Mouse (Mus musculus) lung, embryonic 16.5 days (tissue): ENCODE results near the gene Uqcr11. TPM values are rescaled to one million over a fixed set of nuclear protein-coding genes. Genes with fewer than 3 reads are reported as not detected.

ENCODE experiments used
- ATAC-seq: fragments of 200-750 bp; cut with Nextera tagmentation; 2 replicates; pipeline ENCODE4 v1.8.0; 2017; ENCODE audit warnings: low read depth, mild to moderate bottlenecking, moderate library complexity
- H3K27ac ChIP-seq: fragments of 300-500 bp; sonication (generic); 2 replicates; pipeline ENCODE4 v1.5.1; 2014; ENCODE audit warnings: mild to moderate bottlenecking, control low read depth, low read length
- H3K27me3 ChIP-seq: fragments of 300-500 bp; sonication (generic); 2 replicates; pipeline ENCODE4 v1.6.1; 2014; ENCODE audit warnings: low read depth, low read length, mixed read lengths; ENCODE audit not compliant: control insufficient read depth, insufficient read depth
- H3K36me3 ChIP-seq: fragments of 300-500 bp; sonication (generic); 2 replicates; pipeline ENCODE4 v1.6.1; 2014; ENCODE audit warnings: low read length; ENCODE audit not compliant: control insufficient read depth, insufficient read depth
- H3K4me1 ChIP-seq: fragments of 300-500 bp; sonication (generic); replicated peaks from 2 replicates; pipeline ENCODE4 v1.6.1; 2014; ENCODE audit warnings: low read length, mixed read lengths; ENCODE audit not compliant: control insufficient read depth, insufficient read depth
- H3K4me2 ChIP-seq: fragments of 300-500 bp; sonication (generic); 2 replicates; pipeline ENCODE4 v1.6.1; 2014; ENCODE audit warnings: low read depth, low read length, control low read depth
- H3K4me3 ChIP-seq: fragments of 300-500 bp; sonication (generic); 2 replicates; pipeline ENCODE4 v1.5.1; 2014; ENCODE audit warnings: mild to moderate bottlenecking, low read length, control low read depth
- H3K9ac ChIP-seq: fragments of 300-500 bp; sonication (generic); 2 replicates; pipeline ENCODE4 v1.6.1; 2014; ENCODE audit warnings: low read length, control low read depth
- H3K9me3 ChIP-seq: fragments of 300-500 bp; sonication (generic); 2 replicates; pipeline ENCODE4 v1.6.1; 2016; ENCODE audit warnings: low read length; ENCODE audit not compliant: control insufficient read depth
- WGBS: fragments of 180-500 bp; shearing (Covaris S2); extraction: QIAGEN DNeasy Blood & Tissue Kit; methylation state at CpG from one replicate; pipeline ENCODE4 v1.1.7; 2014; 5-methylcytosine and 5-hydroxymethylcytosine counted together
- polyA plus RNA-seq: library from polyadenylated mRNA; unstranded; fragments of >200 nt; fragmentation: Nextera tagmentation; extraction: Ambion mirVana; gene quantifications from 2 replicates; pipeline ENCODE4 v1.2.1, GENCODE M21; 2015

Uqcr11 gene
- polyA plus RNA-seq, 1 experiment from 2014 or later: 618 TPM

GRCm38 (mm10) chr10:80443575-80444278 is 37.1 kb upstream of the Uqcr11 start:
- H3K27ac ChIP-seq: no peak overlapping the region
- peaks cover 4% of the 10 kb centered on the region for H3K27me3 ChIP-seq
- WGBS: 75% methylated on average over 8 of the region's 8 CpGs
- H3K9me3 ChIP-seq: no peaks in the 10 kb centered on the region
- H3K36me3 ChIP-seq: no peaks in the 10 kb centered on the region
- H3K9ac ChIP-seq: peak overlapping the region; percentile 15; the same call in 1 of the 2 replicates
- ATAC-seq: no peak
- H3K4me2 ChIP-seq: no peak overlapping the region
- no peak overlapping the region for H3K4me3 ChIP-seq
- H3K4me1 ChIP-seq: no peaks in the 10 kb centered on the region; the same call in 1 of the 2 replicates

- no peak for ATAC-seq
- Histone ChIP-seq H3K27me3 (peaks cover 3% of the 10 kb centered on the region), H3K4me3 (no peak overlapping the region), H3K9me3 (no peaks in the 10 kb centered on the region), H3K9ac (no peak overlapping the region), H3K4me2 (no peak overlapping the region), H3K4me1 (no peaks in the 10 kb centered on the region; the same call in 1 of the 2 replicates), H3K27ac (no peak overlapping the region), H3K36me3 (no peaks in the 10 kb centered on the region)
- 56% methylated on average over 2 of the region's 2 CpGs for WGBS
Observed at GRCm38 (mm10) chr10:80442989-80443388, 36.4 kb upstream of the Uqcr11 start.

DNA sequence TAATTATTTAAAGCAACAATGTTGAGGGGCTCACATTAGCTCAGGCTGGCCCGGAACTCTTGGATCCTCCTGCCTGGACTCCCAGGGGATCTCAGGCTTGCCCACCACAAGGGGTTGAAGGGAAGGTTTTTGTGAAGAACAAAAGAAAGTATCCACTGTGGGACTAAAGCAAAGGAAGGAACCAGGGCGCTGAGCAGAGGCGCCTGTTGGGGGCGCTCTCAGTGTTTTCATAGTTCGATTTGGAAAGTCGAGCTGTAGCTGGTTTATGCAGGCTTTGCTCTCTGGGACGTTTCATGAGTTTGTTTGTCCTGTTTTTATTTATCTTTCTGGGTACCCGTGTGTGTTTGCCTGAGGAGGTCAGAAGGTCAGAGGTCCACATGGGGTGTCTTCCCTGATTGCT is 35.0 kb upstream of the Uqcr11 start:
- Histone ChIP-seq H3K36me3 (no peaks in the 10 kb centered on the region), H3K9ac (no peak overlapping the region), H3K4me3 (no peak overlapping the region), H3K27ac (no peak overlapping the region), H3K27me3 (no peaks in the 10 kb centered on the region), H3K4me2 (no peak overlapping the region), H3K4me1 (peaks cover 4% of the 10 kb centered on the region; the same call in 1 of the 2 replicates), H3K9me3 (no peaks in the 10 kb centered on the region)
- no peak for ATAC-seq
- WGBS: 53% methylated on average over 8 of the region's 8 CpGs

DNA sequence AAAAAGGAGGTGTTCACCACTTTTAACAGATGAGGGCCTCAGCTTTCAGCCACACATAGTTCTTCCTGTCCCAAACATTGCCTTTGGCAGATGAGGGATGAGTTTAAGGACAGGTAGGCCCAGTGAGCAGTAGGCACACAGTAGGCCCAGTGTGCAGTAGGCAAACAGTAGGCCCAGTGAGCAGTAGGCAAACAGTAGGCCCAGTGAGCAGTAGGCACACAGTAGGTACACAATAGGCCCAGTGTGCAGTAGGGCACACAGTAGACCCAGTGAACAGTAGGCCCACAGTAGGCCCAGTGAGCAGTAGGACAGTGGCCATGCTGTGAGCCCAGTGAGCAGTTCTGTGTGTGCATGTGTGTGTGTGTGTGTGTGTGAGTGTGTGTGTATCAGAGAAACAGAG is 33.4 kb upstream of the Uqcr11 start:
- H3K36me3 ChIP-seq: no peaks in the 10 kb centered on the region
- H3K4me3 ChIP-seq: no peak overlapping the region
- no peak overlapping the region for H3K27ac ChIP-seq
- no peak overlapping the region for H3K9ac ChIP-seq
- ATAC-seq: no peak
- H3K4me1 ChIP-seq: peaks cover 14% of the 10 kb centered on the region
- no peaks in the 10 kb centered on the region for H3K9me3 ChIP-seq
- no peaks in the 10 kb centered on the region for H3K27me3 ChIP-seq
- no peak overlapping the region for H3K4me2 ChIP-seq

GRCm38 (mm10) chr10:80437973-80438372 is 31.3 kb upstream of the Uqcr11 start:
- WGBS: 46% methylated on average over 4 of the region's 4 CpGs
- no peak for ATAC-seq

GRCm38 (mm10) chr10:80436276-80436675 is 29.6 kb upstream of the Uqcr11 start:
- ATAC-seq: no peak
- Histone ChIP-seq H3K9me3 (no peaks in the 10 kb centered on the region), H3K36me3 (no peaks in the 10 kb centered on the region), H3K4me1 (peaks cover 24% of the 10 kb centered on the region), H3K27me3 (no peaks in the 10 kb centered on the region), H3K27ac (peak overlapping the region; percentile 67), H3K4me2 (no peak overlapping the region), H3K4me3 (no peak overlapping the region), H3K9ac (peak overlapping the region; percentile 40; the same call in 1 of the 2 replicates)
- whole genome bisulfite sequencing: 10% methylated on average over 9 of the region's 9 CpGs

More at GRCm38 (mm10) chr10:80437973-80438372, 31.3 kb upstream of the Uqcr11 start:
- H3K27ac ChIP-seq: no peak overlapping the region
- H3K9ac ChIP-seq: peak overlapping the region; percentile 39; the same call in 1 of the 2 replicates
- H3K4me3 ChIP-seq: no peak overlapping the region
- no peaks in the 10 kb centered on the region for H3K27me3 ChIP-seq
- H3K4me1 ChIP-seq: peaks cover 14% of the 10 kb centered on the region
- H3K4me2 ChIP-seq: no peak overlapping the region
- H3K9me3 ChIP-seq: no peaks in the 10 kb centered on the region
- no peaks in the 10 kb centered on the region for H3K36me3 ChIP-seq

GRCm38 (mm10) chr10:80435764-80436163 is 29.1 kb upstream of the Uqcr11 start:
- H3K9me3 ChIP-seq: no peaks in the 10 kb centered on the region
- H3K4me3 ChIP-seq: no peak overlapping the region
- WGBS: 24% methylated on average over 7 of the region's 7 CpGs
- no peak for ATAC-seq
- H3K4me2 ChIP-seq: no peak overlapping the region
- no peaks in the 10 kb centered on the region for H3K36me3 ChIP-seq
- peak overlapping the region; percentile 40 for H3K9ac ChIP-seq
- no peaks in the 10 kb centered on the region for H3K27me3 ChIP-seq
- H3K4me1 ChIP-seq: peaks cover 29% of the 10 kb centered on the region
- H3K27ac ChIP-seq: peak overlapping the region; percentile 67

DNA sequence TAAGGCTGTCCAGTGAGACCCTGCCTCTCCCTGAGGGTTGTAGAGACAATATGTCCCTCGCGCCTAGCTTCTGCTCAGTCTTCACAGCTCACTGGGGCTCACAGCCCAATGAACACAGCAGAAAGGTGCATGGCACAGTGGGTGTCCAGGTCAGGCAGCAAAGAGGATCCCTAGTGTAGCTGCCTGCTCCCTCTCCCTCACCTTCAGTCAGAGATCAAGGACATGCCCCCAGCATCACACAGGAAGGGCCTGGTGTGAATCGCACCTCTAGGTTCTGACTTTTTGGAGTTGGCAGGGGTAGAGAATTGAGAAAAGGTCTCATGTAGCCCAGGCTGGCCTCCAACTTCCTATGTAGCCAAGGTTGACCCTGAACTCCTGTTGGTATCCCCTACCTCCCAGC is 28.2 kb upstream of the Uqcr11 start:
- Histone ChIP-seq H3K4me3 (no peak overlapping the region), H3K4me2 (no peak overlapping the region)
- 78% methylated on average over 3 of the region's 3 CpGs for WGBS

GRCm38 (mm10) chr10:80434233-80434592 is 27.6 kb upstream of the Uqcr11 start:
- ATAC-seq: no peak
- H3K4me2 ChIP-seq: peak overlapping the region; percentile 30; the same call in 1 of the 2 replicates
- peaks cover 31% of the 10 kb centered on the region for H3K4me1 ChIP-seq
- no peaks in the 10 kb centered on the region for H3K9me3 ChIP-seq
- WGBS: 11% methylated on average over 8 of the region's 8 CpGs
- peak overlapping the region; percentile 11; the same call in 1 of the 2 replicates for H3K9ac ChIP-seq
- H3K27ac ChIP-seq: peak overlapping the region; percentile 38; the same call in 1 of the 2 replicates
- H3K4me3 ChIP-seq: peak overlapping the region; percentile 72
- no peaks in the 10 kb centered on the region for H3K27me3 ChIP-seq
- peaks cover 12% of the 10 kb centered on the region for H3K36me3 ChIP-seq

More for the DNA sequence above, 28.2 kb upstream of the Uqcr11 start:
- peaks cover 7% of the 10 kb centered on the region for H3K36me3 ChIP-seq
- H3K27me3 ChIP-seq: no peaks in the 10 kb centered on the region
- H3K27ac ChIP-seq: no peak overlapping the region
- no peak overlapping the region for H3K9ac ChIP-seq
- peaks cover 31% of the 10 kb centered on the region for H3K4me1 ChIP-seq
- no peak for ATAC-seq
- H3K9me3 ChIP-seq: no peaks in the 10 kb centered on the region
